Mouse (Mus musculus) stomach, postnatal 0 days (tissue): ENCODE results near the gene Angpt4.

Experiments used
- CTCF ChIP-seq: IDR thresholded peaks from 2 replicates; pipeline ENCODE4 v1.5.1; 2016; ENCODE audit warnings: antibody characterized with exemption, low read depth, mild to moderate bottlenecking, moderate library complexity
- EP300 ChIP-seq: optimal IDR thresholded peaks from 2 replicates; pipeline ENCODE3; 2016; ENCODE audit warnings: antibody characterized with exemption

DNA sequence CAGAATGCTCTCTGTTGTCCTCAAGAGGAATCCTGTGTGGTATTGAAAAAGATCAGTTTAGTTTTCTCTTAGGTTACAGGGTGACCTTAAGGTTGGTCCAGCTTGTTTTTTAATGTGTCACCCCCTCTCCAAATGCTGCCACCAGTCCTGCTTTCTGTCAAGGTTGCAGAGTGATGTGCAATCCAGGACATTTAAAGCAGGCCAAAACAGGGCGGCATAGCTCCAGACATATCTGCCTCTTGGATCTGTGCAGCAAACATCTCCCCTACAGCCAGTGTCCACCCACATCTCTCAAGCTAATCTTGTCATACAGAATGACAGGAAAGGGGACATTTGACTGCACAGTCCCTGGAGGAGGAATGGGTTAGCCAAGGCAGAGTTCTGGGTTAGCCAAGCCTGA lies 12.9 kb upstream of the Angpt4 start:
- TF ChIP-seq CTCF = no peak
- TF ChIP-seq EP300 = no peak
